15 mouse cellular contexts compared by ENCODE assay signal in genomic region chr9:61228230-61228631, GRCm38 (mm10).
A peak's percentile ranks its signal among the peaks of the same experiment; 100 is the strongest.
DNase-seq lines count a peak whose midpoint lies in the region; ATAC-seq and TF ChIP-seq lines count a peak whose summit lies in the region.
"Had no signal": no experiment of that assay in that cellular context is flagged by ENCODE, and none has a peak within 500 bp of the region (broad histone marks: within the 10 kb centered on the region; RNA-seq: fewer than 3 reads in every experiment).

No protein-coding gene starts in this region.

- ATAC-seq in hindbrain, postnatal 0 days = peak; percentile 76; the same call in 1 of the 2 replicates
- no peak for ATAC-seq in hindbrain, embryonic 14.5 days (ENCODE audit: low FRiP score)
- no peak for ATAC-seq in liver, embryonic 12.5 days
- ATAC-seq: lung, postnatal 0 days had no signal

- H3K9me3 ChIP-seq in hindbrain, postnatal 0 days (ENCODE audit: low read length) = no peaks in the 10 kb centered on the region
- H3K9me3 ChIP-seq in hindbrain, embryonic 14.5 days (ENCODE audit: control insufficient read depth, low read length) = no peaks in the 10 kb centered on the region
- H3K9me3 ChIP-seq in liver, embryonic 12.5 days (replicated peaks) = no peaks in the 10 kb centered on the region

- H3K4me3 ChIP-seq in hindbrain, postnatal 0 days (ENCODE audit: low read length) = no peak overlapping the region
- no peak overlapping the region for H3K4me3 ChIP-seq in hindbrain, embryonic 14.5 days (replicated peaks; ENCODE audit: low read length)
- no peak overlapping the region for H3K4me3 ChIP-seq in liver, embryonic 12.5 days
- H3K4me3 ChIP-seq: megakaryocyte, embryonic 14.5 days had no signal

- H3K4me2 ChIP-seq in hindbrain, postnatal 0 days (ENCODE audit: low read depth, low read length) = peak overlapping the region; percentile 27; the same call in 1 of the 2 replicates
- no peak overlapping the region for H3K4me2 ChIP-seq in hindbrain, embryonic 14.5 days (replicated peaks)
- H3K4me2 ChIP-seq in liver, embryonic 12.5 days = no peak overlapping the region
- H3K4me2 ChIP-seq: liver, embryonic 11.5 days had no signal

- H3K36me3 ChIP-seq in hindbrain, postnatal 0 days (ENCODE audit: insufficient read depth, low read length) = no peaks in the 10 kb centered on the region
- H3K36me3 ChIP-seq in hindbrain, embryonic 14.5 days (replicated peaks; ENCODE audit: control insufficient read depth, insufficient read depth) = no peaks in the 10 kb centered on the region
- no peaks in the 10 kb centered on the region for H3K36me3 ChIP-seq in liver, embryonic 12.5 days

- no peak for TF ChIP-seq CTCF in hindbrain, postnatal 0 days (IDR thresholded peaks at IDR 0.05; ENCODE audit: low read depth)

- no peak overlapping the region for H3K9ac ChIP-seq in hindbrain, postnatal 0 days (replicated peaks; ENCODE audit: low read length)
- no peak overlapping the region for H3K9ac ChIP-seq in hindbrain, embryonic 14.5 days
- no peak overlapping the region for H3K9ac ChIP-seq in liver, embryonic 12.5 days

- WGBS in hindbrain, postnatal 0 days = 31% methylated on average over 6 of the region's 6 CpGs
- 35% methylated on average over 6 of the region's 6 CpGs for WGBS in hindbrain, embryonic 14.5 days
- 73% methylated on average over 6 of the region's 6 CpGs for WGBS in liver, embryonic 12.5 days (ENCODE audit: insufficient replicate concordance)

- H3K27ac ChIP-seq in hindbrain, postnatal 0 days = 0 out of 2 replicates have a peak overlapping the region, but pooled peaks have one; percentile 5
- no peak overlapping the region for H3K27ac ChIP-seq in hindbrain, embryonic 14.5 days
- H3K27ac ChIP-seq in liver, embryonic 12.5 days = no peak overlapping the region
- H3K27ac ChIP-seq: stomach, postnatal 0 days had no signal

- peak; percentile 35 for DNase-seq in adrenal gland, postnatal 14 days
- no peak for DNase-seq in adrenal gland, adult 8-10 months
- peak; percentile 63 for DNase-seq in hindbrain, postnatal 0 days (ENCODE audit: low spot score)
- no peak for DNase-seq in hindbrain, embryonic 14.5 days (ENCODE audit: low spot score)
- DNase-seq in R1 (ENCODE audit: low read depth, low spot score) = peak; percentile 83
- DNase-seq in kidney, postnatal 25 days = peak; percentile 48 to 69
- no peak for DNase-seq in cerebellum, adult 8-10 months
- DNase-seq: cerebellum, adult 11-12 months; gastrocnemius, postnatal 14 days; spleen, adult 18-20 months had no signal

- 0 out of 2 replicates have a peak, but pooled peaks cover 6% of the 10 kb centered on the region for H3K27me3 ChIP-seq in hindbrain, postnatal 0 days (ENCODE audit: insufficient read depth, low read length)
- H3K27me3 ChIP-seq in hindbrain, embryonic 14.5 days (ENCODE audit: control insufficient read depth, insufficient read depth, low read length) = peaks cover 6% of the 10 kb centered on the region; the same call in 1 of the 2 replicates
- 0 out of 2 replicates have a peak, but pooled peaks cover 6% of the 10 kb centered on the region for H3K27me3 ChIP-seq in liver, embryonic 12.5 days (replicated peaks)

- H3K4me1 ChIP-seq in hindbrain, postnatal 0 days (ENCODE audit: insufficient read depth, low read length) = peaks cover 11% of the 10 kb centered on the region; the same call in 1 of the 2 replicates
- H3K4me1 ChIP-seq in hindbrain, embryonic 14.5 days (replicated peaks; ENCODE audit: control insufficient read depth, insufficient read depth, low read length) = peaks cover 17% of the 10 kb centered on the region
- no peaks in the 10 kb centered on the region for H3K4me1 ChIP-seq in liver, embryonic 12.5 days

Comparison
In these comparisons a context has a peak if more than half of its experiments do, and no peak if none do; other contexts are left out.
1. DNase-seq: peak in adrenal gland, postnatal 14 days (single experiment), hindbrain, postnatal 0 days (single experiment), R1 (single experiment) and kidney, postnatal 25 days (2 of 2); none in adrenal gland, adult 8-10 months (single experiment), hindbrain, embryonic 14.5 days (single experiment) and cerebellum, adult 8-10 months (single experiment).